Mouse (Mus musculus) macrophage (primary cell): ENCODE data around the gene Faap100. TPM values are rescaled to one million over a fixed set of nuclear protein-coding genes. Genes with fewer than 3 reads are reported as not detected.
"Not testable (repeated sequence)": the region's sequence is repeated elsewhere in the genome, so short reads cannot be mapped to it uniquely, and the experiment has no call there.

ENCODE experiments used
- H3K27ac ChIP-seq: fragments of 350-480 bp; formaldehyde crosslinking; 2 replicates; pipeline ENCODE4 v1.9.0; 2021
- H3K36me3 ChIP-seq: fragments of 350-480 bp; formaldehyde crosslinking; 2 replicates; pipeline ENCODE4 v1.9.0; 2021; ENCODE audit errors: inconsistent target
- H3K4me3 ChIP-seq: fragments of 350-480 bp; formaldehyde crosslinking; 2 replicates; pipeline ENCODE4 v1.9.0; 2021; ENCODE audit errors: inconsistent target
- H3K79me2 ChIP-seq: fragments of 350-480 bp; formaldehyde crosslinking; 2 replicates; pipeline ENCODE4 v1.9.0; 2021; ENCODE audit errors: inconsistent target
- WGBS: methylation state at CpG from one replicate; pipeline ENCODE4 v1.1.7; 2026; ENCODE audit warnings: inconsistent platforms; ENCODE audit not compliant: missing documents; 5-methylcytosine and 5-hydroxymethylcytosine counted together
- polyA plus RNA-seq: library from polyadenylated mRNA; stranded (reverse); fragments of 250-400 nt; gene quantifications from 3 replicates; pipeline ENCODE4 v1.2.4, GENCODE M21; 2018; ENCODE audit warnings: inconsistent platforms
- total RNA-seq, 78 experiments: library from RNA; depleted of rRNA; stranded (reverse); fragments of 250-400 nt; gene quantifications; 1 replicate in 9 of 78; 2 replicates in 24 of 78; 3 replicates in 43 of 78; 4 replicates in 2 of 78; pipeline ENCODE4 v1.2.4; 2018; ENCODE audit warnings: inconsistent platforms in 56 of 78

Faap100 gene
- 10 to 100 TPM in 23 of 26 experiments, 1 to 10 TPM in 3; 6.6 to 35.2 (median 16.2) TPM for total RNA-seq (2018; cell fraction: chromatin; rRNA removed)
- total RNA-seq (2018; cell fraction: cytosol; rRNA removed) = 10 to 100 TPM in 3 of 26 experiments, 1 to 10 TPM in 23; 3.4 to 11.0 (median 5.7) TPM
- 10 to 100 TPM in 15 of 26 experiments, 1 to 10 TPM in 11; 5.9 to 26.0 (median 11.5) TPM for total RNA-seq (2018; cell fraction: nucleus; rRNA removed)
- 3.8 to 8.1 TPM (median 6.3 TPM) in 3 replicates for polyA plus RNA-seq

- Histone ChIP-seq H3K36me3 (peaks cover 45% of the 10 kb centered on the region), H3K27ac (no peak within 1 kb of the TSS), H3K79me2 (no peaks in the 10 kb centered on the region), H3K4me3 (peak within 1 kb of the TSS; percentile 50)
- 11% methylated on average over 54 of the region's 54 CpGs for WGBS
Observed at GRCm38 (mm10) chr11:120378611-120379540, at the start of gene Faap100. Gene Faap100, minus strand, starts transcription at chr11:120378764.

- WGBS = 77% methylated on average over 3 of the region's 3 CpGs
- Histone ChIP-seq H3K79me2 (peaks cover 100% of the 10 kb centered on the region), H3K36me3 (peaks cover 70% of the 10 kb centered on the region), H3K27ac (no peak overlapping the region), H3K4me3 (no peak overlapping the region)
Observed at GRCm38 (mm10) chr11:120426727-120427126, 48.2 kb upstream of the Faap100 start.

GRCm38 (mm10) chr11:120423569-120424295 is 45.2 kb upstream of the Faap100 start:
- H3K4me3 ChIP-seq = no peak overlapping the region
- WGBS = 67% methylated on average over 7 of the region's 9 CpGs
- no peak overlapping the region for H3K27ac ChIP-seq
- peaks cover 76% of the 10 kb centered on the region for H3K79me2 ChIP-seq
- peaks cover 63% of the 10 kb centered on the region for H3K36me3 ChIP-seq

DNA sequence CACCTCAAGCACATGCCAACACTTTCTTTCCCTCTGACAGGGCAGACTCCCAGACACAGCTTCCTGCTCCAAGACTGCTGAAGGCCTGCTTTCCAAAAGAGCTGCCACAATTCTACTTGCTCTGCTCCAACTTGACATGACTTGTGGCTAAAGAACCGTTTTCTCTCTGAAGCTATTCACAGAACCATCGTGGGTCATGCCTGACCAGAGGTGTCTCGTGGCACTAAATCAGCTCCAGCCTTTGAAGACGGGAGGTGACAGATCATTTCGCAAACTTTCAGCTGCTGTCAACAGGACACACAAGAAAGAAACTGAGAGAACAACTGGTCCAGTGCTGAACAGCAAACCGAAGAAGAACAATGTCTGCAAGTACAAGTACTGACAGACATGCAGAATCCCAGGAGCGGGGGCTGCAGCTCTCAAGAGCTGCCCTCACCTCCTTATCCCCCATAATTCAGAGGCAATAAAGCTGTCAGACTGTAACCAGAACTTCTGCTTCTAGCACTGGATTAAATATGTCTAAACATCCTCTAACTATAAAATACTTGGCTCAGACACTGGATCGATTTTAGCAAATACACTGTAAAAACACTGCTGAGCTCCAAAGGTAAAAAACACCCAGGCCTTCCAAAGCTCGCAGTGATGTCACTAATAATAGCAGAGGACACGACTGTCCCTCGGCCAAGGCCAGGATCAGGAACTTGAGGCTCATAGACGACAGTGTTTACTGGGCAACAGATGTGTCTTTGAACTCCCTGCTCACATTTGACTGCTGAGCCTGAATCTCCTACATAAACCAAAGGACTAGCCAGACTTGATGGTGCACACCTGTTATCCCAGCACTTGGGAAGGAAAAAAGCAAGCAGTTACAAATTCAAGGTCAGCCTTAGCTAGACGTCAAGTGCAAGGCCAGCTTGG is 44.3 kb upstream of the Faap100 start:
- peaks cover 63% of the 10 kb centered on the region for H3K36me3 ChIP-seq

DNA sequence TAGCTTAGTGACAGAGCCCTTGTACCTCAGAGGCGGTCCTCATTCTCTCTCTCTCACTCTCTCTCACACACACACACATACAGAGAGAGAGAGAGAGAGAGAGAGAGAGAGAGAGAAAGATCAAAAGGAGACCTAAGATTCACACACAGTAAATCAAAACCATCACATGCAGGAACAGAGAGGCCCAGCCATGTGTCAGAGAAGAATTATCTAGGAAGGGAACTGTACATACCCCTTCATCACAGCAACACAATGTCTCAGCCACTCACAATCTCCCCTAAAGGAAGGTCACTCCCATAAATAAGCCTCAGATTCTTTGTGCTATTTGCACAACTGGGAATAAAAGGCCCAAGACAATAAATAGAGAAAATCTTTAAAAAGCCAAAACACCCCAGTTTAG is 40.0 kb upstream of the Faap100 start:
- Histone ChIP-seq H3K79me2 (peaks cover 25% of the 10 kb centered on the region), H3K4me3 (no peak overlapping the region), H3K27ac (no peak overlapping the region), H3K36me3 (peaks cover 58% of the 10 kb centered on the region)
- 89% methylated on average over 1 of the region's 1 CpGs for WGBS

More for the DNA sequence above, 44.3 kb upstream of the Faap100 start:
- no peak overlapping the region for H3K27ac ChIP-seq
- peaks cover 68% of the 10 kb centered on the region for H3K79me2 ChIP-seq
- no peak overlapping the region for H3K4me3 ChIP-seq
- WGBS = 67% methylated on average over 13 of the region's 13 CpGs

DNA sequence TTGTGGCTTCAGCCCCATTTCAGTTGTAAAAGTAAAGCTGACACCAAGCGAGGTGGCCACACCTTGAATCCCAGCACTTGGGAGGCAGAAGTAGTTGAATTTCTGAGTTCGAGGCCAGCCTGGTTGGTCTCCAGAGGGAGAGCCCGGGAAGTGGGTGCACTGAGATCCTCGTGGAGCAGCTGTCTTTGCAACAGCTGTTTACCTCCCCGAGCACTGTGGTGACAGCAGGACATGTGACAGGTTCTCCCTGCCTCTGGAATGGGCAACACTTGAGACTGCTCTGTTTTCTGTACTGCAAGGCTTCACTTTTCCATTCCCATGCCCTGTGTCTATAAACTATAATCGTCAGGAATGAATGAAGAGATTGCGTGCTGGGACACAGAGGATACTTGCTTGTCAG is 39.3 kb upstream of the Faap100 start:
- Histone ChIP-seq H3K4me3 (no peak overlapping the region), H3K27ac (no peak overlapping the region), H3K36me3 (peaks cover 63% of the 10 kb centered on the region), H3K79me2 (peaks cover 17% of the 10 kb centered on the region)
- 95% methylated on average over 7 of the region's 7 CpGs for WGBS

GRCm38 (mm10) chr11:120413621-120414020 is 35.1 kb upstream of the Faap100 start:
- H3K79me2 ChIP-seq, H3K4me3 ChIP-seq, H3K27ac ChIP-seq: not testable (repeated sequence)
- WGBS = 93% methylated on average over 6 of the region's 10 CpGs
- H3K36me3 ChIP-seq = peaks cover 83% of the 10 kb centered on the region

DNA sequence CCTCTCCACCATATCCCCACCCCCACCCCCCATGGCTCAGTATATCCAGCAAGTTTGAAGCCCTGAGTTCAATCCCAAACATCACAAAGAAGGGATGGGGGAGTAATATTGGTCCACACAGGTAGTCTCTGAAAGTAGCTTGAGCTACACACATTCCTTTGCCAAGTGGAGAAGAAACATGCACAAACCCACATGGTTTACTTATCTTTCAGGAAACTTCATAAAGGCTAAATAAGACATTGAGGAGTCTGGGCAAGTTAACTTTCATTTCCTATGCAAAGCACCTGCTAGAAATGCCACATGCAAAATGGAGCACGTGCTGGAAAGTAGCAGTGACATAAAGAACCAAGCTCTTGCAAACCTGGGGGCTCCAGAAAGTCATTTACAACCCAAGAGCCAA is 27.9 kb upstream of the Faap100 start:
- 79% methylated on average over 1 of the region's 1 CpGs for WGBS
- H3K27ac ChIP-seq = no peak overlapping the region
- no peak overlapping the region for H3K4me3 ChIP-seq
- peaks cover 12% of the 10 kb centered on the region; the same call in 1 of the 2 replicates for H3K79me2 ChIP-seq
- H3K36me3 ChIP-seq = peaks cover 83% of the 10 kb centered on the region

DNA sequence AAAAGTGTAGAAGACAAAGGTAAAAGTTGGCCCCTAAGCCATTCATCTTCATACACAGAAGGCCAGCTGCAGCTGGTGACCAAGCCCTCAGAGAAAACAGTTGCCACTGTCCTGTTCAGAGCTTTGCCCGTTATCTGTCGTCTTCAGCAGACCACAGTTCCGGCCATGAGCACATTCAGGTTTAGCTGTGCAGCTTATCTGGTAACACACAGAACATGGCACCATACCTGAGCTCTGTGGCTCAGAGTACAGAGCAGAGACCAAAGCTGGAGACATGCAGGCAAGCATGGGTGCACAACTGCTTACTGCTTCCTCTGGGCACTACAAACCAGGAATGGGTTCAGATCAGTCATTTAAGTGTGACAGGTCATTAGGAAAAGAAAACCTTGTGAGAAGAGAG is 27.3 kb upstream of the Faap100 start:
- Histone ChIP-seq H3K4me3 (no peak overlapping the region), H3K36me3 (peaks cover 83% of the 10 kb centered on the region), H3K27ac (no peak overlapping the region), H3K79me2 (peaks cover 12% of the 10 kb centered on the region; the same call in 1 of the 2 replicates)
- WGBS = 81% methylated on average over 3 of the region's 3 CpGs

DNA sequence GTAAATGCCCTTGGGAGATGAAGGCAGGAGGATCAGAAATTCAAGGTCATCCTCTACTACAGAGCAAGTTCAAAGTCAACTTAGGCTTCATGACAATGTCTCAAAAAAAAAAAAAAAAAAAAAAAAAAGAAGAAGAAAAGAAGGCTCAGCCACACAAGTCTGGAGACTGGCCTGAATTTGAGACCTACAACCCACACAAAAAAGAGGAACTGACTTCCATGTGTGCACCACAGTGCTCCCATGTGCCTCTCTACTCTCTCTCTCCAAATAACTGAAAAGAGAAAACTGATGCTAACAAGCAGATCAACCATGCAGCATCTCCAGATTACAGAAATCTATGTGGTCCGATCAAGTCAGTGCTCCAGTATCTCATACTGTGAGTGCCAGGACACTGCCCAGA is 26.2 kb upstream of the Faap100 start:
- no peak overlapping the region for H3K4me3 ChIP-seq
- 60% methylated on average over 1 of the region's 1 CpGs for WGBS
- peaks cover 84% of the 10 kb centered on the region for H3K36me3 ChIP-seq
- no peak overlapping the region for H3K27ac ChIP-seq
- H3K79me2 ChIP-seq = peaks cover 22% of the 10 kb centered on the region; the same call in 1 of the 2 replicates

- peaks cover 66% of the 10 kb centered on the region; the same call in 1 of the 2 replicates for H3K79me2 ChIP-seq
- H3K27ac ChIP-seq = no peak overlapping the region
- 90% methylated on average over 2 of the region's 2 CpGs for WGBS
- H3K36me3 ChIP-seq = peaks cover 88% of the 10 kb centered on the region
- H3K4me3 ChIP-seq = no peak overlapping the region
Observed at GRCm38 (mm10) chr11:120399319-120399718, 20.8 kb upstream of the Faap100 start.

DNA sequence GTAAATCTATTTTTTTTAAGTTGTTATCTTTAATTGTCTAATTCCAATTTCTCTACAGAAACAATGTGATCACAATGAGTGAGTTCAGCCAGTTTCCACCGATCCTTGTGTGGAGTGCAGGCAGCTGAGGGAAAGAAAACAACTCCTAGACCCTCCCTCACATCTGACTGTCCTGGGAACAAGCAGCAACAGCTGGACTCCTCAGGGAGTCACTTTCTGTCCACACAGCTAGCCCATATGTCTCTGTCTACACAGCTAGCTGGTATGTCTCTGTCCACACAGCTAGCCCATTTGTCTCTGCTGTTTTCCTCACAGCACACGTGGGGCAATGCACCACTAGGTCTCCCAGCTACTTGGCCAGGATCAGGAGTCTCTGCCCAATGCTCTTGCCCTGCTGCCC is 19.0 kb upstream of the Faap100 start:
- no peak overlapping the region for H3K4me3 ChIP-seq
- H3K27ac ChIP-seq = no peak overlapping the region
- H3K79me2 ChIP-seq = peaks cover 73% of the 10 kb centered on the region; the same call in 1 of the 2 replicates
- 97% methylated on average over 2 of the region's 2 CpGs for WGBS
- H3K36me3 ChIP-seq = peaks cover 88% of the 10 kb centered on the region

- WGBS = 80% methylated on average over 4 of the region's 4 CpGs
- Histone ChIP-seq H3K79me2 (peaks cover 83% of the 10 kb centered on the region; the same call in 1 of the 2 replicates), H3K27ac (no peak overlapping the region), H3K36me3 (peaks cover 83% of the 10 kb centered on the region), H3K4me3 (no peak overlapping the region)
Observed at GRCm38 (mm10) chr11:120395661-120396060, 17.1 kb upstream of the Faap100 start.
